Mouse (Mus musculus): Measurements from ENCODE around the gene Shisa8. TPM values are rescaled to one million over a fixed set of nuclear protein-coding genes. Genes with fewer than 3 reads are reported as not detected.

Gene Shisa8
- polyA plus RNA-seq, 1 experiment from 2014 or later: 1.6 TPM

DNA sequence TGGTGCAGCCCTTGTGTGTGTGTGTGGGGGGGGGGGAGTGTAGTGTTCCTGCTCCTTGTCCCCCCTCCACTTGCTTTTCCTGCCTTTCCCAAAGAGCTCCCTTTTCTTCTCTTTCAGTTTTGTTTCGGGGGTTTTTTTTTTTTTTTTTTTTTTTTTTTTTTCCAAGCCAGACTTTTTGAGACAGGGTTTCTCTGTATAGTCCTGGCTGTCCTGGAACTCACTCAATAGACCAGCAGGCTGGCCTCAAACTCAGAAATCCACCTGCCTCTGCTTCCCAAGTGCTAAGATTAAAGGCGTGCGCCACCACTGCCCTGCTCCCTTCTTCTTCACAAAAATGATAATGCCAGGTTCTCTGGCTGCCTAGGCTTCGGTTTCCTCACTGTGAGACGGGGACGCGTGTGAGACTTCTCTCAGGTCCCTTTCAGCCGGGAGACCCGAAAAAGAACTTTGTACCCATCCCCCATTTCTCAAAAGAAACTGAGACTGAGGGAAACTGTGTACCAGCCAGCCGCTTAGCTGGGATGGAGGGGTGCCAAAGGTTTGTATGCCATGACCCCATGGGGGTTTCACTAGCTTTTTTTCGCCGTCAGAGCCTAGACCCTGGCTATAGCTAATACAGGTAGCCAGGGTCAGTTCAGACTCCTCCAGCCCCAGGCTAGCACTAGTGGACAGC is 7.5 kb upstream of the Shisa8 start:
- H3K27ac ChIP-seq: no peak overlapping the region
- H3K4me2 ChIP-seq (replicated peaks): no peak overlapping the region
- no peaks in the 10 kb centered on the region for H3K36me3 ChIP-seq
- H3K9me3 ChIP-seq (replicated peaks): no peaks in the 10 kb centered on the region
- H3K4me3 ChIP-seq: no peak overlapping the region
- H3K27me3 ChIP-seq: peaks cover 53% of the 10 kb centered on the region
- H3K9ac ChIP-seq: no peak overlapping the region
- peaks cover 33% of the 10 kb centered on the region for H3K4me1 ChIP-seq
- 68% methylated on average over 11 of the region's 12 CpGs for WGBS
- ATAC-seq (ENCODE audit: low FRiP score): no peak

DNA sequence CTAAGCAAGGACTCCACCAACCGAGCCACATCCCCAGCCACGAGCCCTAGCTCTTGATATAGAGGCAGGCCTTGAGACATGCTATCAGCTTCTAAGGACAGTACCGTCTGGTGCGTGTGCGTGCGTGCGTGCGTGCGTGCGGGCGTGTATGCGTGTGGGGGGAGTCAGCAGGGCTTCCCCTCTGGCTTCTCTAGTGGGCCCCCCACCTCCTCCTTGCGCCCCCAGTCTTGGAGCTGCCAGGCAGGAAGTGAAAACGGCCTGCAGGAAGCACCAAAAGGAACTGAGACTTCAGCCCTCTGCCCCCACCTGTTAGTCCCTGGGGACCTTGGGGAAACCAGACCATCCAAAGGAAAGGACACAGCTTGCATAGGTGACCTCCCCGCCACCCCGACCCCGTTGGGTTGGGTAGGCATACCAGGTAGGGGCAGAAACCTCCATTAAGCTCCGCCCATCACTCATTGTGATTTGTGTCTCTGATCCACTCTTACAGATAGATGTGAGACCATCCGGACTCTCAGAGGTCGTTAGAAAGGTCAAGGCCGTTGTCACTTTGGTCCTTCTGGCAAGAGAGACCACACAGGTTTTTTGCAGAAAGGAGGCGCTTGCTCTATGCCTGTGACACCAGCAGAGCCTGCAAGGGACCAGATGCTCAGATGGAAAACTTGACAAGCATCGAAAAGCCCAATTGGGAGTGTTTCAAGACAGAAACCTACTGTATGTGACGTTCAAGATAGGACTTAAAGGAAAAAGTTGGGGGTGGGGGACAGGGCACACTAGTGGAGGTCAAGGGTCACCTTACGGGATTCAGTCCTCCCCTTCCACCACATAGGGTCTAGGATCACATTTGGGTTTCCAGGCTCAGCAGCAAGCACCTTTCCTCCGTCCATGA is 6.4 kb upstream of the Shisa8 start:
- ATAC-seq (ENCODE audit: low FRiP score): no peak
- no peaks in the 10 kb centered on the region for H3K9me3 ChIP-seq (replicated peaks)
- H3K36me3 ChIP-seq: no peaks in the 10 kb centered on the region
- H3K4me1 ChIP-seq: peaks cover 26% of the 10 kb centered on the region
- H3K27me3 ChIP-seq: peaks cover 52% of the 10 kb centered on the region
- no peak overlapping the region for H3K4me3 ChIP-seq
- 78% methylated on average over 26 of the region's 26 CpGs for WGBS
- H3K27ac ChIP-seq: no peak overlapping the region
- no peak overlapping the region for H3K4me2 ChIP-seq (replicated peaks)
- H3K9ac ChIP-seq: no peak overlapping the region

DNA sequence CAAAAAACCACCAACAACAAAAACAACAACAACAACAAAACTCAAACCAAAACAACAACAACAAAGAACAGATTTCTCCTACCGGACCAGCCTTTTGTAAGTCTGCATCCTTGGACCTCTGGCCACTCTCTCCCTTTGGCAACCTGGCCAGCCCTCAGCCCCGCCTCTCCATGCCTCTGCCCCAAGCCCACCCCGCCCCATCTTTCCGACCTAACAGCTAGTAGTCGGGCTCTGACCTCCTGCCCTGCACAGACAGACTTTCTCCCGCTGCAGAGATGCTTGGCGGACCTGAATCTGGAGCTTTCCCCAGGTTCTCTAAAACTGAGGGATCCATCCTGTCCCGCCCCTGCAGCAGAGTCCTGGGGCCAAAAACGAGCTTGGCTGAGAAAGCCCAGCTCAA is 5.4 kb upstream of the Shisa8 start:
- H3K9me3 ChIP-seq (replicated peaks): no peaks in the 10 kb centered on the region
- no peak overlapping the region for H3K4me2 ChIP-seq (replicated peaks)
- no peak overlapping the region for H3K4me3 ChIP-seq
- no peak for ATAC-seq (ENCODE audit: low FRiP score)
- WGBS: 21% methylated on average over 9 of the region's 9 CpGs
- H3K27me3 ChIP-seq: peaks cover 53% of the 10 kb centered on the region
- H3K27ac ChIP-seq: no peak overlapping the region
- H3K36me3 ChIP-seq: no peaks in the 10 kb centered on the region
- no peak overlapping the region for H3K9ac ChIP-seq
- H3K4me1 ChIP-seq: peaks cover 21% of the 10 kb centered on the region

DNA sequence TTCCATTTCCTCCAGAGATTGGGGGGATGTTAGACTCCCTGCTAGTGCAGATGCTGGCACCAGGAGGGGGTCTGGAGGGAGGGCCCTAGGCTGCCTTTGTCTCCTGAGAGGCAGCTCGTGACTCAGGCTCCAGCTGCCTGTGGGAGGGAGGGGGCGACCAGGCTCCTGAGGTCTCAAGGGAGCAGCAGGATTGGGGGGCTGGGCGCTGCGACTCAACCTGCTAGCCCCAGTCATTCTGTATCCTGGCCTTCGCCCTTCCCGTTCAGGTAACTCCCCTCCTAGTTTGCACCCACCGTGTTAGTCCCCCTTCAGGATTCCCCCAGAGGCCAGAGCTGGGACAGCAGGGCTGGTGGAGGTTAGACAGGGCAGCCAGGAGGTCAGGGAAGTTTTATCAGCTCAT is 4.4 kb upstream of the Shisa8 start:
- Histone ChIP-seq H3K4me3 (no peak overlapping the region), H3K4me1 (peaks cover 30% of the 10 kb centered on the region), H3K27me3 (peaks cover 54% of the 10 kb centered on the region), H3K9ac (no peak overlapping the region), H3K36me3 (no peaks in the 10 kb centered on the region), H3K27ac (no peak overlapping the region), H3K4me2 (replicated peaks) (no peak overlapping the region), H3K9me3 (replicated peaks) (no peaks in the 10 kb centered on the region)
- no peak for ATAC-seq (ENCODE audit: low FRiP score)
- 6% methylated on average over 7 of the region's 7 CpGs for WGBS

DNA sequence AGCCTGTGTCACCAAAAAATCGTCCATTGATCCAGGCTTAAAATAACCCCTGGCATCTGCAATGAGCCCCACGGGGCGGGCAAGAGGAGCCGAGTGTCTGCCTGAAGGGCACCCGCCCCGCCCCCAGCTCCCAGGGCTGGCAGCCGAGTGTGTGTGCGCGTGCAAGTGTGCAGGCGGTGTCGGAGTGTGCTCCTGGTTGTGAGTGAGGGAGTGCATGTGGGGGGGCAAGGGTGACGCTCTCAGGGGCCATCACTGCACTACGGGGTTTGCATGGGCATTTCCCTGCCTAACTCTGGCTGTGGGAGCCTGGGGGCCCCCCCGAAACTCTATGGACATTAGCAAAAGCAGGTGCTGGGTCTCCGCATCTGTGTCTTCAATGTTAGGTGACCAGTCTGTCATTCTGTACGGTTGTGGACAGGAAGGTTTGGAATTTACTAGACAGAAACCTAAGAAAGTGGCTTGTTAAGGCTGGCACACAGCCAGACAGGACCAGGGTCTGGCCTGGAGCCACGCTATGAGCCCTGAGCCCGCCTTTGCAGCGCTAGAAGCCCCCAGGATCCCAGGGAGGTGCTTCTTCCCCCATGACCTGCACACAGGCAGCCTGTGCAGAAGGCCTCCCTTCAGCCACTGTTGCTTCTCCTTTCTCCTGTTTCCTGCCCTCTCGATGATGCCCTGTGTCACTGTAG is 3.7 kb upstream of the Shisa8 start:
- Histone ChIP-seq H3K4me3 (no peak overlapping the region), H3K9me3 (replicated peaks) (no peaks in the 10 kb centered on the region), H3K27me3 (peaks cover 62% of the 10 kb centered on the region), H3K36me3 (no peaks in the 10 kb centered on the region), H3K27ac (no peak overlapping the region), H3K9ac (no peak overlapping the region), H3K4me1 (peaks cover 38% of the 10 kb centered on the region), H3K4me2 (replicated peaks) (no peak overlapping the region)
- 47% methylated on average over 20 of the region's 20 CpGs for WGBS
- no peak for ATAC-seq (ENCODE audit: low FRiP score)

DNA sequence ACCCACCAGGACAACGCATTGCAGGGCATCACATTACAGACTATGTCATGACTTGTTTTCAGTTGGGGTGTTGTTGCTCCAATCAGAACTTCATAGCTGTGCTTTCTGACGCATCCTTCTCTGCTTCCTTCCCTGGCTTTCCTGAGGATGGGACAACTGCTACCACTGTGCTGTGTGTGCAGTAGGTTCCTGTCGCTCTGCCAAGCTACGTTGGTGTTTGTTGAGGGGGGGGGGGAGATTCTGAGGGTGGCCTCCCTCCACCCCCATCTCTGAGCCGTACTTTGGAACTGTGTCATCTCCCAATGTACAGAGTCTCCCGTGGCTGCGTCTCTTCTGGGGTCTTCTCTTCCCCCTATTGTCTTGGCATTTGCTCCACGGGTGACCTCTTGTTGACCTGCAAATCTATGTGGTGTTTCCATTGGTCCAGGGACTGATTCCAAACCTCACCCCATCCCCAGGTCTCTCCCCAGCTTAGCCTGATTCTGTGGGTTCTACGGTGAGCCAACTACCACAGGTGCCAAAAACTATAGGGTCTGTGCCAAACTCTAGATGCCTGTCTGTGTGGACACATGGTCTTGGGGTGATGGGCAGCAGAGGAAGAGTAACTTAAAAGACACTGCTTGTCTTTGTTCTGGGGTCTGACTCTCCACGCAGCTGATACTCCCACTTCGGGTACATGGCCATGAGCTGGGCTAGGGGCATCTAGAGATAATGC is 2.9 kb upstream of the Shisa8 start:
- WGBS: 36% methylated on average over 11 of the region's 11 CpGs
- no peak for ATAC-seq (ENCODE audit: low FRiP score)

DNA sequence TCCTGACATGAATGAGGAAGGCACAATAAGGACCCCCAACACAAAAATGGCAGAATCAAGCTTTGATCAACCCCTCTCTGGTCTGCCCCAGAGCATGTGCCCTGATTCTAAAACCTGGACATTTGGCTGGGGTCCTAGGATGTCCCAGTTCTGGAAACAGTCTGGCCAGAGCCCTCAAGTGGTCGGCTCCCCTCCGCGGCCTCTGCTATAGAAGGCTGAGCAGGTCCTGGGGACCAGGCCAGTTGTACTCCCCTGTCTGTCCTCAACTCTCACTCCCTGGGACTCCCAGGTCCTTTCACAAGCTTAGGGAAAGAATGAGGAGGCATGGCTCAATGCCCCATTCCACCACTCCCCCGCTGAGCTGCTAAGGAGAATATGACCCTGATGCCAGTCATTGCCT is 607 bp upstream of the Shisa8 start:
- Histone ChIP-seq H3K27me3 (peaks cover 92% of the 10 kb centered on the region), H3K36me3 (no peaks in the 10 kb centered on the region), H3K9ac (no peak overlapping the region), H3K4me1 (peaks cover 35% of the 10 kb centered on the region), H3K27ac (no peak overlapping the region), H3K4me3 (no peak overlapping the region), H3K9me3 (replicated peaks) (no peaks in the 10 kb centered on the region), H3K4me2 (replicated peaks) (no peak overlapping the region)
- ATAC-seq (ENCODE audit: low FRiP score): no peak
- 13% methylated on average over 4 of the region's 4 CpGs for WGBS

More for the DNA sequence above, 2.9 kb upstream of the Shisa8 start:
- H3K27me3 ChIP-seq: peaks cover 70% of the 10 kb centered on the region
- H3K4me2 ChIP-seq (replicated peaks): no peak overlapping the region
- H3K4me3 ChIP-seq: no peak overlapping the region
- H3K36me3 ChIP-seq: no peaks in the 10 kb centered on the region
- no peak overlapping the region for H3K27ac ChIP-seq
- H3K9me3 ChIP-seq (replicated peaks): no peaks in the 10 kb centered on the region
- H3K9ac ChIP-seq: no peak overlapping the region
- peaks cover 39% of the 10 kb centered on the region for H3K4me1 ChIP-seq

DNA sequence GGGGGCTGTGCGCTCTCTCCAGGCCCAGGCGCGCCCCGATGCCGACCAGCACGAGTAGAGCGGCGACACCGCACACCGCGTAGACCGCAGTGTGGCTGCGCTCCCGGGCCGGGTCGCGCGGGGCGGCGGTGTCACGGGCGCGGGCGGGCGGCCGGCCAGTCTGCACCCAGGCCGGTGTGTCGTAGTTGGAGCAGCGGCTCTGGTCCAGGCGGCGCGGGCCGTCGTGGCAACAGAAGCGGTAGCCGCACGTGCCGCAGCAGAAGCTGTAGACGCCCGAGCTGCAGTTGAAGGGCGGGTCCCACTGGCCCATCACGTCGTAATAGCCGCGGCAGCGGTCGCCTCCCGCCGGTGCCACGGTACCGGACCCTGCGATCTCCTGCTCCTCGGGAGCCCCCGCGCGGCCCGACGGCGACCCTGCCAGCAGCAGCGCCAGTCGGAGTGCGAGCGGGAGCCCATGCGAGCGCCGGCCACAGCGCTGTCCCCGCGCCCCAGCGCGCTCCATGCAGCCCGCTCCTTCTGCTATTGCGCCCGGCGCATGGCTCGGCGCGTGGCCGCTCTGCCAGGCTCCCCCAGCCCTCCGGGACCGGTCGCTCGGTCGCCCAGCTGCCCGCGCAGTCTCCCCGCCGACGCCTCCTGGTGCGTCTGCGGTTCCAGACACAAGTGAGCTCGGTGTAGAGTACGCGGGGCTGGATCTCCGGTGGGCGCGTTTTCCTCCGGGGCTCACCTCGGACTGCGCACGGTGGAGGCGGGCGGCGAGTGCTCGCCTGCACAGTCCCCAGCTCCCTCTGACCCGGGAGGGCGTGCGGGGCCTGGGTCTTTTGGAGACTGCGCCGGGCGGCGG is 484 bp downstream of the Shisa8 start:
- peak overlapping the region; percentile 54 for H3K9ac ChIP-seq
- WGBS: under 1% methylated on average over 107 of the region's 112 CpGs
- no peaks in the 10 kb centered on the region for H3K36me3 ChIP-seq
- H3K27ac ChIP-seq: no peak overlapping the region
- peaks cover 39% of the 10 kb centered on the region for H3K4me1 ChIP-seq
- ATAC-seq (ENCODE audit: low FRiP score): peak; percentile 44
- H3K9me3 ChIP-seq (replicated peaks): no peaks in the 10 kb centered on the region
- peak overlapping the region; percentile 40 for H3K4me3 ChIP-seq
- H3K4me2 ChIP-seq (replicated peaks): peak overlapping the region; percentile 69
- H3K27me3 ChIP-seq: peaks cover 98% of the 10 kb centered on the region

DNA sequence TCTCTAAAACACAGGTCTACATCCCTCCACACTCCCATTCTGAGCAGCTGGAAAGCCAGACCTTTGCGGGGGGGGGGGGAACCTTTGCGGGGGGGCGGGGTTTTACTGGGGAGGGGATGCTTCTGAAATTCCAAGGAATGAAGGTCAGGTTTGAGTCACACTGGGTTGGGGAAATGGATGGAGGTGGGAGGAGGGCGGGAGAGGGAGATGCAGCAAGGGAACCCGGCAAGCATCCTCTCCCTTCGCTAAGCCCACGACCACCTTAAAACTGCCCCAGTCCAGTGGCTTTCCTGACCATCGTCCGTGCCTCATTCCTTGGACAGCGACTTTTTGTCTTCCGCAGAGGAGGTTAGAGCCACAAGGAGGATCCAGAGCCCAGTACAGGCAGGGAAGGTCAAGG is 1.3 kb downstream of the Shisa8 start:
- WGBS: 4% methylated on average over 10 of the region's 11 CpGs
- peak overlapping the region; percentile 40 for H3K4me3 ChIP-seq
- H3K27ac ChIP-seq: no peak overlapping the region
- peaks cover 41% of the 10 kb centered on the region for H3K4me1 ChIP-seq
- ATAC-seq (ENCODE audit: low FRiP score): no peak
- peak overlapping the region; percentile 69 for H3K4me2 ChIP-seq (replicated peaks)
- no peaks in the 10 kb centered on the region for H3K9me3 ChIP-seq (replicated peaks)
- peak overlapping the region; percentile 18; the same call in 1 of the 2 replicates for H3K9ac ChIP-seq
- H3K27me3 ChIP-seq: peaks cover 98% of the 10 kb centered on the region
- no peaks in the 10 kb centered on the region for H3K36me3 ChIP-seq

DNA sequence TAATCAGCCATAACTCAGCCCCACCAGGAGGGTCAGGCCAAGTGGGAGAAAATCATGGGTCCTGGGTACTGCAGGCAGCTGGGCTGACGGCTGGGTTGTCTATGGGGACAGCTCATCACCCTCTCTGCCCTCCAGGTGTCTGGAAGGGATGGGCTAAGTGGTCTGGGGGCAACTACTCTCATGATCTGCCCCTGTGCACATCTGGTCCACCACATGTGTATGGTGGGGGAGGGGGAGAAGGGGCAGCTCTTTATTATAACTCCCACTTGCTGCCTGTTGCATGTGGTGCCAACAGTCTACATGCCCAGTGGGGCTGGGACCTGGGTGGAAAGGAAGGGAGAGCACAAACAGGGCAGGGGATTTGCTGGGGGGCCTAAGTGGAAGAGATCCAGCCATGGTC is 1.8 kb downstream of the Shisa8 start:
- H3K4me3 ChIP-seq: 0 out of 2 replicates have a peak overlapping the region, but pooled peaks have one; percentile 40
- 0 out of 2 replicates have a peak, but pooled peaks cover under 1% of the 10 kb centered on the region for H3K36me3 ChIP-seq
- H3K4me1 ChIP-seq: peaks cover 41% of the 10 kb centered on the region

DNA sequence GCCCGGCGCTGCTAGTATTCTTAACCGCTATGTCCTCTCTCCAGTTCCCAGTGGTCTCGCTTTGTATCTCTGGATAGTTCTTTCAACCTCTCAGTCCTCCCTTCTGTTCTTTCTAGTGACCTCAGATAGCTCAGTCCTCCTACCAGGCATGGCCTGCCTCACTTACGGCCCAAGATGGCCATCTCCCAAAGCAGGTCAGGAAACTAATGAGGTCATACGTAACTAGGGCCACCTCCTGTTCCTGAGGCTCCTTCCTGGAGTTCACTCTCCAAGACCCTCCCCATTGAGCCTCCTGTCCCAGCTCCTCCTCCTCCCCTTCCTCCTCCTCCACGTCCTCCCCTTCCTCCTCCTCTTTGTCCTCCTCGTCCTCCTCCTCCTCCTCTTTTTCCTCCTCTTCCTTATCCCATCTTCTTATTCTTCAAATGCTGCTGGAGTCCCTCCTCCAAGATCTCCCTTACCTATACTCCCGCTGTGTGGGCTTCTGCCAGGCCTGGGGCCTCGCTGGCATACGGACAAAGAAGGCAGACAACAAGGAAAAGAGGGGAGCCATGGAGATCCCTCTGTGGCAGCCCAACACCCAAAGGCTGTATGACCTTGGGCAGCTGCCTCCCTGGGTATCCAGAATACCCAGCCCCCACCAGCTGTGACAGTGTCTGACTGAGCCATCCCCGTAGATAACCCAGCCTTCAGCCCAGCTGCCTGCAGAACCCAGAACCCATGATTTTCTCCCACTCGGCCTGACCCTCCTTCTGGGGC is 3.1 kb downstream of the Shisa8 start:
- Histone ChIP-seq H3K4me1 (peaks cover 41% of the 10 kb centered on the region), H3K9ac (no peak overlapping the region), H3K27me3 (peaks cover 96% of the 10 kb centered on the region), H3K27ac (no peak overlapping the region), H3K9me3 (replicated peaks) (no peaks in the 10 kb centered on the region), H3K36me3 (peaks cover 12% of the 10 kb centered on the region), H3K4me2 (replicated peaks) (no peak overlapping the region), H3K4me3 (no peak overlapping the region)
- WGBS: 78% methylated on average over 13 of the region's 13 CpGs
- no peak for ATAC-seq (ENCODE audit: low FRiP score)

More for the DNA sequence above, 1.8 kb downstream of the Shisa8 start:
- Histone ChIP-seq H3K9ac (no peak overlapping the region), H3K27ac (no peak overlapping the region), H3K4me2 (replicated peaks) (no peak overlapping the region), H3K27me3 (peaks cover 98% of the 10 kb centered on the region), H3K9me3 (replicated peaks) (no peaks in the 10 kb centered on the region)
- WGBS: 47% methylated on average over 1 of the region's 1 CpGs
- no peak for ATAC-seq (ENCODE audit: low FRiP score)
